23 mouse cellular contexts compared by ENCODE assay signal in the genomic region with DNA sequence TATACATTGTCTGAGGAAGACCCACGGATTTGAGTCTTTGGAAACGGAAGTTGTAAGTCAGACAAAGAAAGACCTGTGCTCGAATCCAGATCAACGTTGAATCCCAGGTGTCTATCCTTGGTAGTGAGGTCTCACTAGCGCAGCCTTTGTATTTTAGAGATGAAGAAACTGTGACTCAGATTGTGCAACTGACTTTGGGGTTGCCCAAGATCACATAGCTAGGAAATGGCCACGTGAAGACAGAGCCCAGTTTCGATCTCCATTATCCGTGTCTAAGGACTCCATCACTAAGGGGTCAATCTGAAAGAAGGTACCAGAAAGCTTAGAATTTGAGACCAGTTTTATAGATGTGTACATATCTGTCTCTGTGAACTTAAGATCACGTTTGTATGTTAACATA. TPM values are rescaled to one million over a fixed set of nuclear protein-coding genes. Genes with fewer than 3 reads are reported as not detected.
DNase-seq lines count a peak whose midpoint lies in the region; ATAC-seq lines count a peak whose summit lies in the region.
"Had no signal": no experiment of that assay in that cellular context is flagged by ENCODE, and none has a peak within 500 bp of the region (broad histone marks: within the 10 kb centered on the region; RNA-seq: fewer than 3 reads in every experiment).

No protein-coding gene starts in this region.

- intact Hi-C loops in heart, postnatal 10 days (cut with DNase I) = no loop called here

- peak; percentile 43 for DNase-seq in 416B (ENCODE audit: low read depth)
- DNase-seq in heart, postnatal 10 days = no peak
- DNase-seq in right cerebral cortex, postnatal 36 days (ENCODE audit: low spot score in 2 of 2) = no peak
- no peak for DNase-seq in yolk sac, embryonic 10.5 days (ENCODE audit: low spot score)
- DNase-seq in Muller cell, postnatal 12 days (ENCODE audit: inconsistent ontology term) = no peak
- DNase-seq: adrenal gland, adult 8-10 months; adrenal gland, postnatal 14 days; adrenal gland, postnatal 36 days; cerebellum, adult 11 months; cerebellum, adult 18-20 months; cerebellum, adult 8-10 months; cerebellum, adult 9-11 months; cerebellum, postnatal 14 days; cerebellum, postnatal 36 days; forebrain, postnatal 0 days had no signal

- 0 out of 2 replicates have a peak, but pooled peaks have one; percentile 27 for ATAC-seq in common myeloid progenitor, adult 5-6 weeks (replicated peaks; ENCODE audit: low read depth, poor library complexity, severe bottlenecking)
- peak; percentile 58 for ATAC-seq in megakaryocyte, adult 5-6 weeks (ENCODE audit: poor library complexity, severe bottlenecking)
- ATAC-seq in monocyte, adult 5-6 weeks (replicated peaks; ENCODE audit: insufficient number of reproducible peaks, low FRiP score, low TSS enrichment, poor library complexity, severe bottlenecking) = 0 out of 2 replicates have a peak, but pooled peaks have one; percentile 40
- ATAC-seq: activated CD4-positive, CD25-positive, alpha-beta regulatory T cell, adult 4 months; forebrain, embryonic 13.5 days; forebrain, embryonic 15.5 days; forebrain, postnatal 0 days; Patski had no signal

RNA-seq across cellular contexts. Expression of a gene that starts 17.3 kb away (rescaled TPM):
- not detected in 2 replicates for total RNA-seq in common myeloid progenitor, adult 5-6 weeks (2017)
- 16.3 and 22.4 TPM in 2 replicates for total RNA-seq in megakaryocyte, adult 5-6 weeks (2015)
- 19.2 and 27.0 TPM in 2 replicates for total RNA-seq in megakaryocyte, adult 5-6 weeks (2017)
- 1.9 to 14.1 TPM (median 8.8 TPM) in 3 replicates for total RNA-seq in monocyte, adult 5-6 weeks (2017)
- not detected for total RNA-seq in heart, postnatal 10 days (2021)
- total RNA-seq: forebrain, postnatal 0 days; MEL had no signal
